Mouse (Mus musculus) testis, postnatal 10 days (tissue): ENCODE measurements at regions not wholly inside any gene's neighbourhood (a gene's known extent, or its start where the extent isn't known, plus 50 kb on each side); places are given as distances from the start of the nearest gene placed in this dataset.
"Not testable (repeated sequence)": the region's sequence is repeated elsewhere in the genome, so short reads cannot be mapped to it uniquely, and the experiment has no call there.

Source experiments
- DNase-seq: peaks from one replicate; pipeline ENCODE4 v3.0.0; 2021; ENCODE audit warnings: low spot score

DNA sequence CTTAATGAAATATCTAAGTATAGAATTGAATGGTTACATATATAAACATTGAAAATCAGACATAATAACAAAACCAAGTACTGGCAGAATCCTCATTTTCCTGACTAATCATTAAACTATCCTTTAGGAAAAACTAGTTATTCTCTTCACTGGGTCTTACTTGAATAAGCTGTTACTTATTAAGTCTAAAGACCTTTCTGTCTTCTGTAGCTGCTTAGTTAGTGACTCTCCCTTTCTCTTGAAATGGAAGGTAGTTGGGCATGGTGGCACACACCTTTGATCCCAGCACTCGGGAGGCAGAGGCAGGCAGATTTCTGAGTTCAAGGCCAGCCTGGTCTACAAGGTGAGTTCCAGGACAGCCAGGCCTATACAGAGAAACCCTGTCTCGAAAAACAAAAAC lies 135.9 kb upstream of the Abcb5 start:
- DNase-seq = not testable (repeated sequence)

DNA sequence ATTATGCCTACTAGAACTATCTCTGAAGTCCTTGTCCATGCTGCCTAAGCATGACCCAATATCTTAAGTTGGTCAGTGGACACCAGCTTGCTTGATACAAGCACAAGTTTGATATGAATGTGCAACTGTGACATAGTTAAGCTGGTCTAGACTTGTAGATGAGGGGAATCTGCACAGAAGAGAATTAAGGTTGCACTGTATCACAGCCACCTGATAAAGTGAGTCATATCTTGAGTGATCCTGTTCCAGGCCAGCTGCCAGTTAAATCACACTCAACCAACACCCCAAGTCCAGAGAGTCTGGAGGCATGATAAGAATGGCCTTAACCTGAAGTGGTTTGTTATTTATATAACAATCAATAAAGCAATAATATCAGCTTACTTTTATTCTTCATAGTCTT lies 133.5 kb upstream of the Abcb5 start:
- no peak for DNase-seq

- no peak for DNase-seq
These were observed 131.6 kb upstream of the Abcb5 start for GRCm38 (mm10) chr12:119097814-119098213.

DNA sequence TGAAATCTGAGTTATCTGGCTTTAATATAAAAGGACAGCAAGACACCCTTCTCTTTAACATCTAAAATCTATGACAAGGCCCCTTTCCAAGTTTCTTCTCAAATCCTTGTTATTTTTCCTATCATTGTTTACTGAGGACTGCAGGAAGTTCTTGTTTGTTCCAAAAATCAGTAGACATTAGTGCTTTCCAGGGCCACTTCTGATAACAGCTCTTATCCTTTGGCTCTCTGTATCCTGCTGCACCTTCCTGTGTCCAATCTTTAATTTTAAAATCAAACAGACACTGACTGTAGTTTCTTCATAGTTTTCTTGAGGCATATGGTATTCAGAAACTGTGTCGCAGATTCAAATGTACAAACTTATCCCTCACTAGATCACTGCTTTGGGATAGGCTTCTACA lies 128.1 kb upstream of the Abcb5 start:
- no peak for DNase-seq

- no peak for DNase-seq
These were observed 127.2 kb upstream of the Abcb5 start for GRCm38 (mm10) chr12:119093402-119093801.

DNA sequence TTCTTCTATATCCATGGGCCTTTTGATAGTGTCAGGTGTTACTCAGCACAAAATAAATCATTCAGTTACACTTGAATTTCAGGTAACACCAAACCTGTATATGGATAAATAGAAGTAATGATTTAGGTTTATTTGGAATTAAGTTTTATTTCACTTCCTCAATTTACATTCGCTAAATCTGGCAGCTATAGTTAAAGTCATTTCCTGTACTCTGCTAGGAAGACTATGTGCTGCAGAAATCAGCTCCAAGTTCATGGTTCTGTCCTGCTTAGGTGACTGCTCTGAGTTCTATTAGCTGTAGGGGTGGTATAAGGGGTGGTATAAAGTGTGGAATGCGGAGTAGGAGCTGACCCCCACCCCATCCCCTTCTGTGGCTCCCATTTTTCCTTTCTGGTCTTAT lies 123.1 kb upstream of the Abcb5 start:
- DNase-seq = no peak

DNA sequence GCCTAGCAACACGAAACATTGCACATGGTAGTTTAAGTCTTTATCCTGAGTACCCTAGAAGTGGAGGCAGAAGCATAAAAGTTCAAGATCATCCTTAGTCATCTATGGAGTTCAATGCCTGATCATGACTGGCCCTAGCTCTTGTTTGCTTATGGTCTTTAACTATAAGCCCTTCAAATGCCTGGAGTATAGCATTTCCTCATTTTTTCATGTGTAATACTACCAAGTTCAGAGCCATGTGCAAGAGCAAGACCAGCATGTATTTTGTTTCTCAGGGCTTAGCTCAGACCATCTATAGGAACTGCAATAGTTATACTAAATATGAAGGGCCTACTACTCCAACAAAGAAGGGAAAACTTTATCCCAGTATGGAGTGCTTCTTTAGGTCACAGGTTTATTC lies 122.4 kb upstream of the Abcb5 start:
- DNase-seq = no peak

- DNase-seq = no peak
These were observed 118.6 kb upstream of the Abcb5 start for GRCm38 (mm10) chr12:119084814-119085213.

DNA sequence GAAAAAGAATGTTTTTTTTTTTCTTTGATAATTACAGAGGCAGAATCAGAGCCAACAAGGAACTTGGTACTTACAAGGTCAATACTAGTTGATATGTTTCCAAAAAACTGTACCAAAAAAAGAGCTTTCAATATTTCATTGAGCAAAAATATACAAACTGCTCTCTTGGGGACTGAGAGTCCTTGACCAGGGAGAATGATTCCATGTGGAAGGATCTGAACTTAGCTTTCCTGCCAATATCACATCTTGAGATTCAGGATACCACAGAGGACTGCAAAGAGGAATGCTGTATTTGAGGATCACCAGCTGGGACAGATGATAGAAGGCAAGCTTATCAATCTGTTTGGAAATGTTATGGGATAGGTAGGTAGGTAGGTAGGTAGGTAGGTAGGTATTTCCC lies 116.6 kb upstream of the Abcb5 start:
- no peak for DNase-seq

- no peak for DNase-seq
These were observed 109.6 kb upstream of the Abcb5 start for GRCm38 (mm10) chr12:119075825-119076224.

DNA sequence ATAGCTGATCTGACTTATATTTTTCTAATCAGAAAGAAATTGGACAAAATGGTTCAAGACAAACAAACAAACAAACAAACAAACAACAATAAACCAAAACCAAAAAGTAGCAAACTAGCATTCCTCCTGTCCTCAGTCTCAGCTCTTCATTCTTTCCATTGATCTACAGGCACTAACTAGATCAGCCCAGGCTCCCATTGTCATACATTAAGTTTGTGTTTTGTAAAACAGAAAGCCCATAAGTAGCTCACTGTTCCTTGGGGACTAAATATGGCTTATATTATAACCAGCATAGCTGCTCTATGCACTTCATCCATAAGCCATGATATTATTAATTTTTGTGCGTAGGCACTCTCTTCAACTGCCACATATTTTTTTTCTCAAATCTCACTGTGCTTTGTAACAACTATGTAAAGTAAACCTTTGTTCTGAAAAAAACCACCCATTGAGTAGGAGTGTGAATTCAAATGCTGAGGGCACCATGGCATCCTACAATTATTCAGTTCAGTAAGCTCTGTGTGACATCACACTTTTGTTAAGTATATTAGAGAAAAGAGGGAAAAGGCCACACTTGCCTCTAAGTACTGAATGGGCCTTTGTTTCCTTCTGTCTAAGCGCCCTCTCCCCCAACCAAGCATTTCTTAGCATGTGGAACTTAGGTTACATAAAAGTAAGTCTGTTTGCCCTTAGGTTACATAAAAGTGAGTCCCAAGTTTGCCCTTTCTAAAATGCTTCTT lies 108.7 kb upstream of the Abcb5 start:
- DNase-seq = no peak

- DNase-seq = no peak
These were observed 107.9 kb upstream of the Abcb5 start for GRCm38 (mm10) chr12:119074147-119074546.

DNA sequence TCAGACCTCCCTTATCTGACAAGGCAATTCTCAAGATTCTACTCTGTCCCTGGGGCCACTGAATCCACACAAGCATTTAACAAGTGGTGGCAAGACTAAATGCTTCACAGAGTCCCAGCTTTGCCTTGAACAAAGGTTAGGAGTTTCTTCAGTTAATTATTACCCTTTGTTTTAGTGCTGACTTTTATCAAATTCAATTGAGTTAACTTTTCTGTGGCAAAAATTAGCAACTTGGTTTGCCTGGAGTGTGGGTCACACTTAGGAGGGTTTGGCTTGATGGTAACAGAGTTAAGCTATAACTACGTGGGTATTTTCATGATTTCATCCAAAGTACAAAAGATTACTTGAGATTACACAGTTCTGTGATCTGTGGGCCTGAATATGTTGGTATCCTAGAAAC lies 104.7 kb upstream of the Abcb5 start:
- DNase-seq = no peak

DNA sequence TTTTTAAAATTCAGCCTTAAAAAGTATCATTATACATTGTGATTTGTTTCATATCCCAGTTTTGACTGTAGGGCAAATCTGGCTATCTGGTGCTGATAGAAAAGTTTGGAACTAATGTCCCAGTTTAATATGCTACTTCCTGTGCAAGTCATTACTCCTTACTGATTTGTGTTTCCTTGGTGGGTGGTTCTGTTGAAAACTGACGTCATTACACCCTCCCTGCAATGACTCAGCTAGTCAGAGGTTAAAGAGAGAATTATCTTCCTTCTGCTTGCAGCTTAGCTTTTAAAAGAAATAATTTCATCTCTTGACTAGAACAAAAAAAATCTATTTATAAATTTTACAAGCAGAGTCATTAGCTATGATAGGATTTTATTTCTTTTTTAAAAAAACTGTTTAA lies 104.2 kb upstream of the Abcb5 start:
- DNase-seq = no peak

GRCm38 (mm10) chr12:119069747-119070146 lies 103.5 kb upstream of the Abcb5 start:
- no peak for DNase-seq

DNA sequence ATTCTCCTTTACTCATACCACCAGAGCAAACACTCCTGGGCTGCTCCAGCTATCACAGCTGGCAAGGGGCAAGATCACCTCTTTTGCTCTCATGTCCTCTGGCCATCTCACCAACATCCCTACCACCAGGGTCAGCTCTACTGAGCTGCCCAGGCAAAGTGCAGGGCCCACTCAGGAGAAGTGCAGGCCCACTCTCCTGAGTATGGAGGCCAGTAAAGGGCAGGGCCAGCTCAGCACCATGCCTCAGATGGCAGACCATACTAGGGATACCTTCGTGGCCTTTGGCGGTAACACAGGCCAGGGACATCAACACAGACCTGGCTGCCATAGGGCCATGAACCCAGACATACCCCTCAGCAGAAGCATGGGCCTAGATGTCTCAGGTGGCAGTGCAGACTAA lies 101.9 kb upstream of the Abcb5 start:
- DNase-seq = no peak

- DNase-seq = no peak
These were observed 96.7 kb upstream of the Abcb5 start for GRCm38 (mm10) chr12:119062931-119063330.

DNA sequence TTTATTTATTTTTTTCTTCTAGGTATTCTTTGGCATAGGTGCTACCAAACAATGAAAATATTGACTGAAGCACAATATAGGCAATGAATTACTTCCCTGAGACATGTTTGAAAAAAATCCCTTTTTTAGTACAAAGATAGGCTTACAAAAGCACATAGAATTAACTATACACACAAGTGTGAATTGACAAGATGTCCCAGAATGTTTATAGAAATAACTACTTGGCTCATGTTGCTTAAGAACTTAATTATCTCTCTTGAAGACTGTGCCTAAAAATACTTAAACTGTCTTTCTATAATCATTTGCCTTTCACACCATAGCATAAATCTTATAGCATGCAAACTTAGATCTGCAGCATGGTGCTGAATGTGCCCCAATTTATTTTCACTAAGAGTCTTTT lies 96.3 kb upstream of the Abcb5 start:
- no peak for DNase-seq

- DNase-seq = peak; percentile 36
These were observed 88.3 kb upstream of the Abcb5 start for GRCm38 (mm10) chr12:119054560-119054959.

- no peak for DNase-seq
These were observed 85.6 kb upstream of the Abcb5 start for GRCm38 (mm10) chr12:119051692-119052379.

- DNase-seq = no peak
These were observed 72.1 kb upstream of the Abcb5 start for GRCm38 (mm10) chr12:119038306-119038705.

DNA sequence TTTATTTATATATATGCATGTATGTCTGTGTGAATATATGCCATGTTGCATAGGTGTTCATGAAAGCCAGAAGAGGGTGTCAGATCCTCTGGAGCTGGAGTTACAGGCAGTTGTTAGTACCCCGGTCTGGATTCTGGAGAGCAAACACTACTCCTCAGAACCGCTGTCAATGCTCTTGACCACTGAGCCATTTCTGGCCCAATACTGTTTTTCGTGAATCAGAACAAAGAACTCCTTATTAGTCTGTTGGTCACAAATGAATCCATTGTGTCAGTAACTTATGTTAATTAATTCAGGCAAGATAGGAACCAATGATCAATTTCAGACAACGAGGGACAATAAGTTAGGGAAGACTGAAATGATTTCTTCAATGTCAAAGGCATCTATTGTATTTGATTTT lies 68.6 kb upstream of the Abcb5 start:
- no peak for DNase-seq

GRCm38 (mm10) chr12:119028711-119029110 lies 62.5 kb upstream of the Abcb5 start:
- no peak for DNase-seq

- DNase-seq = no peak
These were observed 61.9 kb upstream of the Abcb5 start for GRCm38 (mm10) chr12:119028161-119028560.
